Mouse (Mus musculus) kidney, adult 2 months (tissue): ENCODE results near the gene Otud7a. TPM values are rescaled to one million over a fixed set of nuclear protein-coding genes. Genes with fewer than 3 reads are reported as not detected.

Source experiments
- DNase-seq: peaks from one replicate; pipeline ENCODE4 v3.0.0; 2021
- H3K27ac ChIP-seq: fragments of 200-500 bp; 2 replicates; pipeline ENCODE4 v1.5.1; 2012; ENCODE audit warnings: low read depth, low read length, control low read depth, inconsistent platforms; ENCODE audit not compliant: insufficient read depth
- H3K27me3 ChIP-seq: fragments of 200-500 bp; replicated peaks from 2 replicates; pipeline ENCODE4 v1.6.1; 2012; ENCODE audit warnings: mild to moderate bottlenecking, moderate library complexity, low read length, inconsistent platforms; ENCODE audit not compliant: control insufficient read depth, insufficient read depth
- H3K36me3 ChIP-seq: fragments of 200-500 bp; 2 replicates; pipeline ENCODE4 v1.6.1; 2012; ENCODE audit warnings: mild to moderate bottlenecking, moderate library complexity, low read length, inconsistent platforms; ENCODE audit not compliant: control insufficient read depth, insufficient read depth
- H3K4me1 ChIP-seq: fragments of 200-500 bp; 2 replicates; pipeline ENCODE4 v1.6.1; 2011; ENCODE audit warnings: low read length; ENCODE audit not compliant: control insufficient read depth, insufficient read depth
- H3K4me3 ChIP-seq: fragments of 200-500 bp; 2 replicates; pipeline ENCODE4 v1.5.1; 2011; ENCODE audit warnings: mild to moderate bottlenecking, low read depth, low read length, control low read depth; ENCODE audit not compliant: insufficient read depth
- CTCF ChIP-seq: fragments of 200-500 bp; conservative IDR thresholded peaks from 2 replicates; pipeline ENCODE4 v1.5.1; 2011; ENCODE audit warnings: low read depth, mild to moderate bottlenecking, control low read depth, low read length, moderate library complexity, mixed read lengths; ENCODE audit not compliant: insufficient read depth, insufficient read length
- POLR2A ChIP-seq: fragments of 200-500 bp; IDR thresholded peaks from one replicate; pipeline ENCODE4 v1.6.1; 2011; ENCODE audit warnings: low read depth, low read length, control low read depth
- WGBS: fragments of 180-500 bp; shearing (Covaris S2); methylation state at CpG from one replicate; pipeline ENCODE4 v1.1.7; 2018; 5-methylcytosine and 5-hydroxymethylcytosine counted together
- polyA plus RNA-seq: library from polyadenylated mRNA; depleted of rRNA; stranded (reverse); fragments of >200 nt; gene quantifications from 2 replicates; pipeline ENCODE4 v1.2.3, GENCODE M21; 2012; rRNA removed

The Otud7a gene
- polyA plus RNA-seq, 1 experiment, result 0.08 TPM

- no peak for TF ChIP-seq CTCF
- no peak for TF ChIP-seq POLR2A
- H3K4me1 ChIP-seq, result no peaks in the 10 kb centered on the region
- no peak overlapping the region for H3K4me3 ChIP-seq
- no peaks in the 10 kb centered on the region for H3K27me3 ChIP-seq
- no peak for DNase-seq
- no peak overlapping the region for H3K27ac ChIP-seq
- WGBS, result 47% methylated on average over 8 of the region's 8 CpGs
- no peaks in the 10 kb centered on the region for H3K36me3 ChIP-seq
These were observed 351.6 kb downstream of the Otud7a start for GRCm38 (mm10) chr7:63796001-63796632.

- TF ChIP-seq POLR2A, result no peak
- no peak for TF ChIP-seq CTCF
- no peak overlapping the region for H3K27ac ChIP-seq
- no peak for DNase-seq
- H3K36me3 ChIP-seq, result no peaks in the 10 kb centered on the region
- WGBS, result 75% methylated on average over 3 of the region's 3 CpGs
- no peak overlapping the region for H3K4me3 ChIP-seq
- H3K27me3 ChIP-seq, result no peaks in the 10 kb centered on the region
- H3K4me1 ChIP-seq, result no peaks in the 10 kb centered on the region
These were observed 353.9 kb downstream of the Otud7a start for GRCm38 (mm10) chr7:63798446-63798845.

GRCm38 (mm10) chr7:63799304-63799703 is 354.8 kb downstream of the Otud7a start:
- WGBS, result 91% methylated on average over 7 of the region's 7 CpGs
- Histone ChIP-seq H3K36me3 (no peaks in the 10 kb centered on the region), H3K4me3 (no peak overlapping the region), H3K4me1 (no peaks in the 10 kb centered on the region), H3K27me3 (no peaks in the 10 kb centered on the region), H3K27ac (no peak overlapping the region)
- DNase-seq, result no peak
- TF ChIP-seq POLR2A, result no peak
- no peak for TF ChIP-seq CTCF

- Histone ChIP-seq H3K27ac (no peak overlapping the region), H3K27me3 (no peaks in the 10 kb centered on the region), H3K36me3 (no peaks in the 10 kb centered on the region), H3K4me3 (no peak overlapping the region), H3K4me1 (no peaks in the 10 kb centered on the region)
- no peak for TF ChIP-seq POLR2A
- no peak for TF ChIP-seq CTCF
- peak; percentile 68 for DNase-seq
- 86% methylated on average over 21 of the region's 21 CpGs for WGBS
These were observed 358.2 kb downstream of the Otud7a start for GRCm38 (mm10) chr7:63802751-63803150.

Other genes starting within 250 kb of the Otud7a start
- 0.99 and 1.1 TPM in 2 replicates for gene Chrna7, start 232.2 kb upstream of the Otud7a start, polyA plus RNA-seq